Mouse (Mus musculus): ENCODE measurements around the gene Midn.
"Not testable (repeated sequence)": the region's sequence is repeated elsewhere in the genome, so short reads cannot be mapped to it uniquely, and the experiment has no call there.

The Midn gene

GRCm38 (mm10) chr10:80157141-80157929 lies 9.3 kb downstream of the Midn start:
- no peak for DNase-seq (ENCODE audit: low read depth, low spot score)

GRCm38 (mm10) chr10:80158307-80158986 lies 10.4 kb downstream of the Midn start:
- DNase-seq (ENCODE audit: low read depth, low spot score) = no peak

- DNase-seq (ENCODE audit: low read depth, low spot score) = no peak
These were observed 11.0 kb downstream of the Midn start for GRCm38 (mm10) chr10:80159021-80159560.

GRCm38 (mm10) chr10:80159561-80160454 lies 11.7 kb downstream of the Midn start:
- peak; percentile 99 for DNase-seq (ENCODE audit: low read depth, low spot score)

- DNase-seq (ENCODE audit: low read depth, low spot score) = no peak
These were observed 12.6 kb downstream of the Midn start for GRCm38 (mm10) chr10:80160455-80161371.

- no peak for DNase-seq (ENCODE audit: low read depth, low spot score)
These were observed 13.6 kb downstream of the Midn start for GRCm38 (mm10) chr10:80161522-80162242.

- DNase-seq (ENCODE audit: low read depth, low spot score) = no peak
These were observed 14.2 kb downstream of the Midn start for GRCm38 (mm10) chr10:80162243-80162608.

- DNase-seq (ENCODE audit: low read depth, low spot score) = no peak
These were observed 14.7 kb downstream of the Midn start for GRCm38 (mm10) chr10:80162716-80163299.

- DNase-seq (ENCODE audit: low read depth, low spot score) = peak; percentile 72
These were observed 15.6 kb downstream of the Midn start for GRCm38 (mm10) chr10:80163721-80164120.

GRCm38 (mm10) chr10:80164161-80164997 lies 16.3 kb downstream of the Midn start:
- DNase-seq (ENCODE audit: low read depth, low spot score) = peak; percentile 20

GRCm38 (mm10) chr10:80164998-80165344 lies 16.9 kb downstream of the Midn start:
- no peak for DNase-seq (ENCODE audit: low read depth, low spot score)

- peak; percentile 70 for DNase-seq (ENCODE audit: low read depth, low spot score)
These were observed 17.5 kb downstream of the Midn start, which contains the start of gene Cirbp for GRCm38 (mm10) chr10:80165392-80166128. Gene Cirbp (plus strand): TSS chr10:80165985.

GRCm38 (mm10) chr10:80166136-80166535 lies 18.1 kb downstream of the Midn start:
- DNase-seq (ENCODE audit: low read depth, low spot score) = not testable (repeated sequence)

GRCm38 (mm10) chr10:80167460-80168037 lies 19.5 kb downstream of the Midn start:
- DNase-seq (ENCODE audit: low read depth, low spot score) = no peak

GRCm38 (mm10) chr10:80168038-80168661 lies 20.1 kb downstream of the Midn start:
- peak; percentile 95 for DNase-seq (ENCODE audit: low read depth, low spot score)

GRCm38 (mm10) chr10:80169070-80169469 lies 21.0 kb downstream of the Midn start:
- no peak for DNase-seq (ENCODE audit: low read depth, low spot score)

- DNase-seq (ENCODE audit: low read depth, low spot score) = peak; percentile 29
These were observed 21.6 kb downstream of the Midn start for GRCm38 (mm10) chr10:80169651-80170050.

Data from brain, adult 2 months (tissue).